Mouse (Mus musculus) ES-E14 (cell line): ENCODE results near the gene Ulk4. TPM values are rescaled to one million over a fixed set of nuclear protein-coding genes. Genes with fewer than 3 reads are reported as not detected.

Experiments used
- DNase-seq: peaks from one replicate; pipeline ENCODE4 v3.0.0-alpha.2; 2013; ENCODE audit warnings: low read depth, low spot score
- H3K27ac ChIP-seq: 2 replicates; pipeline ENCODE4 v1.5.1; 2012; ENCODE audit warnings: low read depth, mild to moderate bottlenecking, low read length, moderate library complexity, mixed read lengths; ENCODE audit not compliant: poor library complexity, insufficient read depth, severe bottlenecking
- H3K36me3 ChIP-seq: 2 replicates; pipeline ENCODE4 v1.6.1; 2012; ENCODE audit warnings: mild to moderate bottlenecking, low read length, moderate library complexity, mixed read lengths; ENCODE audit not compliant: control insufficient read depth, poor library complexity, insufficient read depth, severe bottlenecking
- H3K4me1 ChIP-seq, 2 experiments: fragments of 150-350 bp in 1 of 2; sonication (generic) in 1 of 2; 2 replicates each; pipeline ENCODE4 v1.6.1; 2012; ENCODE audit warnings: low read length in 2 of 2, mild to moderate bottlenecking in 1 of 2, mixed read lengths in 1 of 2; ENCODE audit not compliant: control insufficient read depth in 2 of 2, insufficient read depth in 2 of 2, poor library complexity in 1 of 2
- H3K4me3 ChIP-seq, 2 experiments: fragments of 150-350 bp in 1 of 2; sonication (generic) in 1 of 2; 2 replicates each; pipeline ENCODE4 v1.5.1; 2012; ENCODE audit warnings: low read length in 2 of 2, low read depth in 1 of 2, mild to moderate bottlenecking in 1 of 2, mixed read lengths in 1 of 2; ENCODE audit not compliant: insufficient read depth in 1 of 2, poor library complexity in 1 of 2, severe bottlenecking in 1 of 2
- H3K9ac ChIP-seq: 2 replicates; pipeline ENCODE4 v1.6.1; 2012; ENCODE audit warnings: low read depth, mild to moderate bottlenecking, low read length, mixed read lengths; ENCODE audit not compliant: poor library complexity, insufficient read depth, severe bottlenecking
- H3K9me3 ChIP-seq: fragments of 150-350 bp; sonication (generic); 2 replicates; pipeline ENCODE4 v1.6.1; 2012; ENCODE audit warnings: low read depth, mild to moderate bottlenecking, low read length; ENCODE audit not compliant: control insufficient read depth, insufficient read depth
- CHD2 ChIP-seq: IDR thresholded peaks from 2 replicates; pipeline ENCODE4 v1.6.1; 2014; ENCODE audit warnings: mild to moderate bottlenecking, low read depth, low read length, inconsistent platforms
- HCFC1 ChIP-seq: IDR thresholded peaks from 2 replicates; pipeline ENCODE4 v1.6.1; 2012; ENCODE audit warnings: low read length, inconsistent platforms, borderline replicate concordance; ENCODE audit not compliant: insufficient read depth
- MAFK ChIP-seq: IDR thresholded peaks from 2 replicates; pipeline ENCODE4 v1.6.1; 2014; ENCODE audit warnings: mild to moderate bottlenecking, low read depth, low read length, inconsistent platforms; ENCODE audit not compliant: insufficient read depth
- ZC3H11A ChIP-seq: IDR thresholded peaks from 2 replicates; pipeline ENCODE4 v1.6.1; 2012; ENCODE audit warnings: low read depth, mild to moderate bottlenecking, inconsistent platforms, low read length, borderline replicate concordance
- ZNF384 ChIP-seq: IDR thresholded peaks from 2 replicates; pipeline ENCODE4 v1.6.1; 2012; ENCODE audit warnings: low read depth, low read length, inconsistent platforms
- in situ Hi-C, 2 experiments: fragments of 600-800 bp; cut with MboI; formaldehyde crosslinking; loops; one replicate each; pipeline ENCODE4 v1.15.1; 2025; ENCODE audit warnings: low sequenced_read_pairs in 2 of 2, inconsistent platforms in 1 of 2; ENCODE audit not compliant: unreplicated experiment in 2 of 2
- total RNA-seq: library from RNA; depleted of rRNA; stranded (reverse); fragments of 300-350 nt; gene quantifications from 2 replicates; pipeline ENCODE4 v1.2.3, GENCODE M21; 2012

Ulk4 gene
- total RNA-seq, 1 experiment, result 31.5 TPM

DNA sequence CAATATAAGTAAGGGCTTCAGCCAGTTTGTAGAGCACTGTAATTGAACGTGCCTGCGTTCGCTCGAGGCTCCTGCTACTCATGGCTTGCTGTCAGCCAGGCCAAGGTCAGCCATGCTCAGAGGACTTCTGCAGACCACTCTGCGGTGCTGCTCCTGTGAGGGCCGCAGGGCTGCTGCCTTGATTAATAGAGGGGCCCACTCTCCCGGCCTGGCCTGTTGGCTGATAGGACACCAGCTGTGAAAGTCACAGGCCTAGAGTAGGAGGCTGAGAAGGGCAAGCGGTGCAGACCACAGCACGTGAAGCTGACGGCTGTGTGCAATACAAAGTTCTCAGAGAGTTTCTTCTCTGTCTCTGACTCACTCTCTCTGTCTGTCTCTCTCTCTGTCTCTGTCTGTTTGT is 246.0 kb downstream of the Ulk4 start:
- no peaks in the 10 kb centered on the region for H3K9me3 ChIP-seq
- no peak overlapping the region for H3K27ac ChIP-seq
- no peak for TF ChIP-seq CHD2
- no peak for TF ChIP-seq MAFK
- no peak overlapping the region for H3K4me3 ChIP-seq
- no peak for DNase-seq
- no peaks in the 10 kb centered on the region for H3K4me1 ChIP-seq
- no peak overlapping the region for H3K9ac ChIP-seq
- H3K36me3 ChIP-seq, result no peaks in the 10 kb centered on the region
- in situ Hi-C loops, result no loop called here

- no peaks in the 10 kb centered on the region for H3K36me3 ChIP-seq
- H3K4me3 ChIP-seq, result no peak overlapping the region
- H3K9me3 ChIP-seq, result no peaks in the 10 kb centered on the region
- in situ Hi-C loops, result no loop called here
- H3K4me1 ChIP-seq, result no peaks in the 10 kb centered on the region
- H3K9ac ChIP-seq, result no peak overlapping the region
- TF ChIP-seq ZC3H11A, result no peak
- TF ChIP-seq CHD2, result no peak
- no peak for TF ChIP-seq HCFC1
- TF ChIP-seq ZNF384, result no peak
- TF ChIP-seq MAFK, result no peak
- H3K27ac ChIP-seq, result no peak overlapping the region
- DNase-seq, result no peak
Observed at GRCm38 (mm10) chr9:121029786-121030185, 247.2 kb downstream of the Ulk4 start.

GRCm38 (mm10) chr9:121023526-121024264 is 253.3 kb downstream of the Ulk4 start:
- no peaks in the 10 kb centered on the region for H3K36me3 ChIP-seq
- no peak overlapping the region for H3K27ac ChIP-seq
- no peak for DNase-seq
- H3K4me3 ChIP-seq, result no peak overlapping the region
- no peaks in the 10 kb centered on the region for H3K4me1 ChIP-seq
- no peaks in the 10 kb centered on the region for H3K9me3 ChIP-seq
- in situ Hi-C loops, result no loop called here
- H3K9ac ChIP-seq, result no peak overlapping the region
- TF ChIP-seq CHD2, result no peak
- TF ChIP-seq MAFK, result no peak
- TF ChIP-seq HCFC1, result no peak
- no peak for TF ChIP-seq ZNF384
- no peak for TF ChIP-seq ZC3H11A

DNA sequence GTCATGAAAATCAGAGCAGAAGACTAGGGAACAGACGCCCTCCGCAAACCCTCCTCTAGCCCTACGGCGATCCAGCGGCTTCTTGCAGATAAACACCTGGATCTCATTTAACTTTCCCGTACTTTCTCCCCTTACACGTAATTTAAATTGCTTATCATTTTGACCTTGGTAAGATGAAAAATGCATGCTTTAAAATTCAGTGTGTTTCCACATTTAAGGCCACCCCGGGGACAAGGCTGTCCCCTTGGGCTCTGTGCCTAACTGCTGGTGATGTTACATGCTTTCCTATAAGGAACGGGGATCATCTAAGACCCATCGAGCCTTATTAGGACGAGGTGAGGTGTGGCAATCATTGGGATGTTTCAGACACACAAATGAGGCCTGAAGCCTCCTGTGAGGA is 256.6 kb downstream of the Ulk4 start:
- no peak overlapping the region for H3K27ac ChIP-seq
- no peaks in the 10 kb centered on the region for H3K9me3 ChIP-seq
- in situ Hi-C loops, result no loop called here
- DNase-seq, result no peak
- H3K36me3 ChIP-seq, result no peaks in the 10 kb centered on the region
- no peaks in the 10 kb centered on the region for H3K4me1 ChIP-seq
- TF ChIP-seq HCFC1, result no peak
- no peak for TF ChIP-seq CHD2
- no peak for TF ChIP-seq MAFK
- TF ChIP-seq ZNF384, result no peak
- TF ChIP-seq ZC3H11A, result no peak
- H3K9ac ChIP-seq, result no peak overlapping the region
- H3K4me3 ChIP-seq, result no peak overlapping the region

DNA sequence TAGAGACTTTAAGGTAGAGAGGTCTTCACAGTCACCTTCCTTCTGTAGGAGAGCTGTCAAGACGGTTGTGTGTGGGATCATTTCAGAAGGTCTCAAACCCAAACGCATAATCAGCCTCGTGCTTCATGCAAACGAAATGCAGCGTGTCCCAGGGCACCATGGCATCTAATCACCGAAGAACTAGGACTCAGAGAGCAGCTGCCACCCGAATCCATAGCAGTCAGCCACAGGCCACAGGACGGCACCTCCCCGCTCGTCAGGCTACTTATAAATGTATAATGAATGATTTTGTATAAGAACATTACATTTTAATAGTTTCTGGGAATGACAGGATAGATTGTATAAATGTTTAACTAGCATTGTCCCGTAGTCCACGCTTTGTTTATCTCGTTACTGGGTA is 257.1 kb downstream of the Ulk4 start:
- in situ Hi-C loops, result no loop called here
- no peaks in the 10 kb centered on the region for H3K36me3 ChIP-seq
- no peak overlapping the region for H3K27ac ChIP-seq
- H3K4me3 ChIP-seq, result no peak overlapping the region
- TF ChIP-seq CHD2, result no peak
- TF ChIP-seq ZNF384, result no peak
- no peak for TF ChIP-seq HCFC1
- no peak for TF ChIP-seq MAFK
- no peak for TF ChIP-seq ZC3H11A
- H3K9ac ChIP-seq, result no peak overlapping the region
- DNase-seq, result no peak
- no peaks in the 10 kb centered on the region for H3K9me3 ChIP-seq
- H3K4me1 ChIP-seq, result no peaks in the 10 kb centered on the region
